Mouse (Mus musculus): Measurements from ENCODE around the gene Ccdc106. TPM values are rescaled to one million over a fixed set of nuclear protein-coding genes. Genes with fewer than 3 reads are reported as not detected.

Gene Ccdc106
- polyA plus RNA-seq, 1 experiment from 2014 or later: 5.6 TPM

DNA sequence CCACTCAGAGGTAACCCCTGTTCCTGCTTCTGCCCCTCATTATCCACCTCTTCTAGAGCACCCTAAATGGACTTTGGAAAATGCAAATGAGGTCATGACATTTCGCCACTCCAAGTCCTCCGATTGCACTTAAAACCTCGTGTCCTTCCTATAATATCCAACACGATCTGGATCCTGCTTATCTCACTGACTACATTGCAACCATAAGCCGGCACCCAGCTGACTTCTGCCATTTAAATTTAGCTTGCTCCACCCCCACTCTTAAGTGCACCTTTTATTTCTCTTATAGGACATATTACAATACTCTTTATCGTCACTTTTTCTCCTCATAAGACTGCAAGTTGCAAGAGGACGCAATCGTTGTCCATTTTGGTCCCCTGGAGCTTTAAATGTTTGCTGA lies 17.1 kb downstream of the Ccdc106 start:
- no peak for ATAC-seq (ENCODE audit: insufficient read depth)
- Histone ChIP-seq H3K27ac (ENCODE audit: low read depth) (peak overlapping the region; percentile 96), H3K4me1 (ENCODE audit: insufficient read depth) (no peaks in the 10 kb centered on the region), H3K9me3 (ENCODE audit: low read depth, low read length) (peaks cover 1% of the 10 kb centered on the region; the same call in 1 of the 2 replicates), H3K9ac (0 out of 2 replicates have a peak overlapping the region, but pooled peaks have one; percentile 70), H3K36me3 (ENCODE audit: insufficient read depth) (peaks cover 33% of the 10 kb centered on the region), H3K4me2 (peak overlapping the region; percentile 68), H3K4me3 (ENCODE audit: low read depth, low read length) (peak overlapping the region; percentile 62), H3K27me3 (ENCODE audit: insufficient read depth, low read length) (no peaks in the 10 kb centered on the region)
- no peak for DNase-seq
- 81% methylated on average over 8 of the region's 8 CpGs for WGBS
- no peak for TF ChIP-seq CTCF (IDR thresholded peaks at IDR 0.05; ENCODE audit: low read depth)

DNA sequence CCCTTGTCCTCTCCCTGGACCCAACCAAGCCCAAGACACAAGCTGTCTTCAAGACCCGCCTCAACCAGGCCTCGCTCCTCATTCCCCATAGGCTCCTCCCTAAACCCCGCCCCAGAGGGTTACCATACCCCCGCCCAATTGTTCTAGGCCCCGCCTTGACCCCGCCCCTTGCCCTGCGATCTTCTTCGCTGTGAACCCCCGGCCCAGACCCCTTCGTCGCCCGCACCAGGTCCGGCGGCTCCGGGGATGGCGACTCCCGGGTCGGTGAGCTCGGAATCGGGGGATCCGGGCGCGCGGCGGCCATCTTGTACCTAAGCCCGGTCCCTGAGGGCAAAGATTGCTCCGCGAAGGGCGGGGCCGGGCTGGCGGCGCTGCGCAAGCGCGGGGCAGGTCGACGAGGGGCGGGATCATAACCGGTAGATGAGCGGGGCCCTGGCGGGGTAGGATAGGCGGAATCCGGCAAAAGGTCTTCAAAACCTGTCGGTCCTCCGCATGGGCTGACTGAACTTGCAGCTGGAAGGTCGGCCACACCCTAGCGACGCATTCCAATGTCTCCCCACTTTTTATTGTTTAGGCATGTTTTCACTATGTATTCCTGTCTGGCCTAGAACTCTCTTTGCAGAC lies 17.9 kb downstream of the Ccdc106 start, which contains the start of gene Zfp784:
TSS of gene Zfp784 (minus strand) at position 338 of the 624 bp plus-strand sequence.
- H3K27me3 ChIP-seq (ENCODE audit: insufficient read depth, low read length): no peaks in the 10 kb centered on the region
- ATAC-seq (ENCODE audit: insufficient read depth): peak; percentile 97
- H3K27ac ChIP-seq (ENCODE audit: low read depth): peak within 1 kb of the TSS; percentile 96
- no peak; the same call in 1 of the 2 replicates for TF ChIP-seq CTCF (IDR thresholded peaks at IDR 0.05; ENCODE audit: low read depth)
- peaks cover 25% of the 10 kb centered on the region for H3K36me3 ChIP-seq (ENCODE audit: insufficient read depth)
- H3K9me3 ChIP-seq (ENCODE audit: low read depth, low read length): no peaks in the 10 kb centered on the region
- under 1% methylated on average over 48 of the region's 48 CpGs for WGBS
- peak within 1 kb of the TSS; percentile 62 for H3K4me3 ChIP-seq (ENCODE audit: low read depth, low read length)
- no peaks in the 10 kb centered on the region for H3K4me1 ChIP-seq (ENCODE audit: insufficient read depth)
- peak; percentile 94 for DNase-seq
- H3K4me2 ChIP-seq: peak within 1 kb of the TSS; percentile 68
- H3K9ac ChIP-seq: peak within 1 kb of the TSS; percentile 70

DNA sequence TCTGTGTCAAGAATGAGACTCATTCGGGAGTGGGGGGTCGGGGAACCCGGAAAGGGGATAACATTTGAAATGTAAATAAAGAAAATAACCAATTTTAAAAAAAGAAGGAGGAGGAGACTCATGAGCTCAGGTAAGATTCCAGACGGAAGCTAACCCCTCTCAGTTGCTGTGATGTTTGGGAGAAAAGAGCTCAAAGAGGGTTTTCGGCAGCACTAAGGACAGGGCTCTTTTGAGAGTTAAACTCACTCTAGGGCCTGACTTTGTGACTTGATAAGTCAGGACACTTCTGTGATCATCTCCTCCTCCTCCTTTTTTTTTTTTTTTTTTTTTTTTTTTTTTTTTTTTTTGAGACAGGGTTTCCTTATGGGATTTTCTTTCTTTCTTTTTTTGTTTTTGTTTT lies 18.6 kb downstream of the Ccdc106 start:
- Histone ChIP-seq H3K9ac (peak overlapping the region; percentile 70), H3K9me3 (ENCODE audit: low read depth, low read length) (no peaks in the 10 kb centered on the region), H3K4me1 (ENCODE audit: insufficient read depth) (no peaks in the 10 kb centered on the region), H3K4me3 (ENCODE audit: low read depth, low read length) (peak overlapping the region; percentile 62), H3K27ac (ENCODE audit: low read depth) (peak overlapping the region; percentile 96; the same call in 1 of the 2 replicates), H3K36me3 (ENCODE audit: insufficient read depth) (peaks cover 18% of the 10 kb centered on the region), H3K4me2 (peak overlapping the region; percentile 68), H3K27me3 (ENCODE audit: insufficient read depth, low read length) (no peaks in the 10 kb centered on the region)
- no peak for TF ChIP-seq CTCF (IDR thresholded peaks at IDR 0.05; ENCODE audit: low read depth)
- DNase-seq (no peak), ATAC-seq (ENCODE audit: insufficient read depth) (no peak)
- WGBS: 18% methylated on average over 5 of the region's 5 CpGs

DNA sequence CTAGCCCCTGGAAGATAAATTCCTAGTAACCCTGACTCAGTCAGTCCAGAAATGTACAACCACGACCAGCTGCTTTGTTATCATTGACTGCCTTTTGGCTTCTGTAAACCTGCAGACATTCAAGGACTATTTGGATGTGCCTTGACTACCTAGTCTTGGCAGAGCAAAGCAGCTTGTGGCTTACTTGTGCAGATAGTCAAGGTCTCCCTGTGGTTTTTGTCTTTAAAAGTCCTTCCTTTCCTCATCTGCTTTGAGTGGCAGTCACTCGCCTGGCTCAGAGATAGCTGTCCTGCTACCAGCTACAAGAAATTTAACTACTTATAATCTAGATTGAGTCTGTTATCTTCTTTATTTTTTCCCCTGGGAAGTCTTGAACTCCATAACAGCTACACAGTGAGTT lies 24.6 kb downstream of the Ccdc106 start:
- H3K27me3 ChIP-seq (ENCODE audit: insufficient read depth, low read length): no peaks in the 10 kb centered on the region
- no peak for ATAC-seq (ENCODE audit: insufficient read depth)
- 70% methylated on average over 2 of the region's 2 CpGs for WGBS
- no peak overlapping the region for H3K4me2 ChIP-seq
- no peaks in the 10 kb centered on the region for H3K9me3 ChIP-seq (ENCODE audit: low read depth, low read length)
- no peak overlapping the region for H3K27ac ChIP-seq (ENCODE audit: low read depth)
- no peak for DNase-seq
- no peaks in the 10 kb centered on the region for H3K4me1 ChIP-seq (ENCODE audit: insufficient read depth)
- H3K9ac ChIP-seq: no peak overlapping the region
- TF ChIP-seq CTCF (IDR thresholded peaks at IDR 0.05; ENCODE audit: low read depth): no peak
- no peaks in the 10 kb centered on the region for H3K36me3 ChIP-seq (ENCODE audit: insufficient read depth)
- no peak overlapping the region for H3K4me3 ChIP-seq (ENCODE audit: low read depth, low read length)

DNA sequence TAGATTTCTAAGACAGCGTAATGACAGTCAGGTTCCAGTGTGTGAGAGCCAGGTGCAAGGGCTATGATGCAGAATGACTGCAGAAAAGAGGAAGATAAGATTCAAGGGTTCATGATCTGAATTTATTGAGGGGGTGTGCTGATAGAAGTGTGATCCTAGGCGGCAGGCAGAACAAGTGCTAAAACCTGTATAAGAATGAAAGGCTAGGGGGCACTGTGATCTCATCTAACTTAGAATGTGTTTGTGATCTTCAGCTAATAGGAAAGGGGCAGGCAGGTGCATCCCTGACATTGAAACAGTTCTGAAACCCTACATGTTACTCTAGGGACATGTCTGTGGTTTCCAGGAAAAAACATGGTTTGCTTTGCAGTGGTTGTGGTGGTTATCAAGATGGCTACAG lies 25.8 kb downstream of the Ccdc106 start:
- no peaks in the 10 kb centered on the region for H3K27me3 ChIP-seq (ENCODE audit: insufficient read depth, low read length)
- H3K4me1 ChIP-seq (ENCODE audit: insufficient read depth): peaks cover 5% of the 10 kb centered on the region; the same call in 1 of the 2 replicates
- WGBS: 65% methylated on average over 2 of the region's 2 CpGs
- DNase-seq (no peak), ATAC-seq (ENCODE audit: insufficient read depth) (no peak)
- TF ChIP-seq CTCF (IDR thresholded peaks at IDR 0.05; ENCODE audit: low read depth): no peak
- H3K36me3 ChIP-seq (ENCODE audit: insufficient read depth): no peaks in the 10 kb centered on the region
- no peak overlapping the region for H3K9ac ChIP-seq
- no peak overlapping the region for H3K4me3 ChIP-seq (ENCODE audit: low read depth, low read length)
- no peak overlapping the region for H3K27ac ChIP-seq (ENCODE audit: low read depth)
- no peak overlapping the region for H3K4me2 ChIP-seq
- H3K9me3 ChIP-seq (ENCODE audit: low read depth, low read length): no peaks in the 10 kb centered on the region

- Histone ChIP-seq H3K27ac (ENCODE audit: low read depth) (no peak overlapping the region), H3K36me3 (ENCODE audit: insufficient read depth) (no peaks in the 10 kb centered on the region), H3K9me3 (ENCODE audit: low read depth, low read length) (no peaks in the 10 kb centered on the region), H3K4me1 (ENCODE audit: insufficient read depth) (peaks cover 9% of the 10 kb centered on the region; the same call in 1 of the 2 replicates), H3K27me3 (ENCODE audit: insufficient read depth, low read length) (peaks cover 8% of the 10 kb centered on the region; the same call in 1 of the 2 replicates), H3K4me2 (no peak overlapping the region), H3K9ac (no peak overlapping the region), H3K4me3 (ENCODE audit: low read depth, low read length) (no peak overlapping the region)
- DNase-seq (peak; percentile 74), ATAC-seq (ENCODE audit: insufficient read depth) (no peak)
- WGBS: 20% methylated on average over 2 of the region's 2 CpGs
- peak; percentile 50 for TF ChIP-seq CTCF (IDR thresholded peaks at IDR 0.05; ENCODE audit: low read depth)
Measured at GRCm38 (mm10) chr7:5047313-5047712, 27.0 kb downstream of the Ccdc106 start.
